21 mouse cellular contexts compared by ENCODE assay signal in the genomic region with DNA sequence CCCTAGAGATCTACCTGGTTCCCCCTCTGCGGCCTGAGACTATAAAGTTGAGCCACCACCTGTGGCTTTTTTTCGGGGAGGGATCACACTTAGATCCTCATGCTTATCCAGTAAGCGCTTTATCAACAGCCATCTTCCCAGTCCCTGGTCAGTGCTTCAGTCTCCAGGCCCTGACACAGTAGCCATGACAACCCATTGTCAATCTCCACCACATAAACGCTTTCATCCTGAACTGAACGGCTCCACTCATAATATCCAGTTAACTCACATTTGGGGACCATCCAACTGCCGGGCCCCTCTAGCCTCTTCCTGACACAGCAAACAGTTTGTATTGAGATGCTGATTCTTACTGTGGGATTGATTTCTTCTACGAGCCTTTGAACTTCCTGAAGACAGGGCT.
A peak's percentile ranks its signal among the peaks of the same experiment; 100 is the strongest.
DNase-seq lines count a peak whose midpoint lies in the region; ATAC-seq and TF ChIP-seq lines count a peak whose summit lies in the region.
"Had no signal": no experiment of that assay in that cellular context is flagged by ENCODE, and none has a peak within 500 bp of the region (broad histone marks: within the 10 kb centered on the region; RNA-seq: fewer than 3 reads in every experiment).

No protein-coding gene starts in this region.

- peaks cover 20% of the 10 kb centered on the region for H3K4me1 ChIP-seq in forebrain, embryonic 15.5 days
- peaks cover 35% of the 10 kb centered on the region for H3K4me1 ChIP-seq in forebrain, embryonic 13.5 days
- peaks cover 24% of the 10 kb centered on the region for H3K4me1 ChIP-seq in hindbrain, embryonic 16.5 days (ENCODE audit: control insufficient read depth, insufficient read depth, low read depth, low read length)
- peaks cover 32% of the 10 kb centered on the region for H3K4me1 ChIP-seq in midbrain, embryonic 15.5 days
- H3K4me1 ChIP-seq in intestine, postnatal 0 days (replicated peaks; ENCODE audit: control insufficient read depth, insufficient read depth, low read length), result no peaks in the 10 kb centered on the region

- H3K36me3 ChIP-seq in forebrain, embryonic 15.5 days, result no peaks in the 10 kb centered on the region
- H3K36me3 ChIP-seq in forebrain, embryonic 13.5 days (ENCODE audit: poor library complexity, severe bottlenecking), result no peaks in the 10 kb centered on the region
- H3K36me3 ChIP-seq in hindbrain, embryonic 16.5 days (ENCODE audit: control insufficient read depth, insufficient read depth, low read length), result no peaks in the 10 kb centered on the region
- H3K36me3 ChIP-seq in midbrain, embryonic 15.5 days (replicated peaks), result no peaks in the 10 kb centered on the region
- H3K36me3 ChIP-seq in intestine, postnatal 0 days (ENCODE audit: control insufficient read depth, insufficient read depth), result no peaks in the 10 kb centered on the region
- H3K36me3 ChIP-seq: heart, embryonic 13.5 days; limb, embryonic 10.5 days had no signal

- 40% methylated on average over 7 of the region's 7 CpGs for WGBS in forebrain, embryonic 15.5 days
- 42% methylated on average over 7 of the region's 7 CpGs for WGBS in forebrain, embryonic 13.5 days
- 36% methylated on average over 7 of the region's 7 CpGs for WGBS in hindbrain, embryonic 16.5 days
- WGBS in midbrain, embryonic 15.5 days, result 22% methylated on average over 7 of the region's 7 CpGs
- WGBS in intestine, postnatal 0 days, result 65% methylated on average over 7 of the region's 7 CpGs

- H3K4me3 ChIP-seq in forebrain, embryonic 15.5 days, result no peak overlapping the region
- no peak overlapping the region for H3K4me3 ChIP-seq in forebrain, embryonic 13.5 days
- H3K4me3 ChIP-seq in hindbrain, embryonic 16.5 days (ENCODE audit: low read length), result no peak overlapping the region
- H3K4me3 ChIP-seq in midbrain, embryonic 15.5 days, result no peak overlapping the region
- H3K4me3 ChIP-seq in intestine, postnatal 0 days (ENCODE audit: low read depth, low read length), result no peak overlapping the region
- H3K4me3 ChIP-seq: heart, embryonic 13.5 days; limb, embryonic 10.5 days had no signal

- no peak overlapping the region for H3K4me2 ChIP-seq in forebrain, embryonic 15.5 days (replicated peaks)
- H3K4me2 ChIP-seq in forebrain, embryonic 13.5 days, result no peak overlapping the region
- no peak overlapping the region for H3K4me2 ChIP-seq in hindbrain, embryonic 16.5 days (ENCODE audit: low read length)
- no peak overlapping the region for H3K4me2 ChIP-seq in midbrain, embryonic 15.5 days
- H3K4me2 ChIP-seq in intestine, postnatal 0 days (replicated peaks; ENCODE audit: low read depth), result no peak overlapping the region
- H3K4me2 ChIP-seq: heart, embryonic 13.5 days had no signal

- no peaks in the 10 kb centered on the region for H3K27me3 ChIP-seq in forebrain, embryonic 15.5 days
- H3K27me3 ChIP-seq in forebrain, embryonic 13.5 days, result no peaks in the 10 kb centered on the region
- no peaks in the 10 kb centered on the region for H3K27me3 ChIP-seq in hindbrain, embryonic 16.5 days (replicated peaks; ENCODE audit: control insufficient read depth, insufficient read depth, low read length)
- no peaks in the 10 kb centered on the region for H3K27me3 ChIP-seq in midbrain, embryonic 15.5 days (replicated peaks)
- no peaks in the 10 kb centered on the region for H3K27me3 ChIP-seq in intestine, postnatal 0 days (replicated peaks; ENCODE audit: control insufficient read depth, insufficient read depth, low read length)
- H3K27me3 ChIP-seq: CH12.LX; heart, embryonic 13.5 days had no signal

- H3K27ac ChIP-seq in forebrain, embryonic 15.5 days (replicated peaks), result no peak overlapping the region
- no peak overlapping the region for H3K27ac ChIP-seq in forebrain, embryonic 13.5 days
- H3K27ac ChIP-seq in hindbrain, embryonic 16.5 days (ENCODE audit: low read depth, low read length), result no peak overlapping the region
- no peak overlapping the region for H3K27ac ChIP-seq in midbrain, embryonic 15.5 days
- H3K27ac ChIP-seq in intestine, postnatal 0 days (ENCODE audit: low read depth, low read length), result no peak overlapping the region
- H3K27ac ChIP-seq: heart, embryonic 13.5 days; limb, embryonic 10.5 days had no signal

- DNase-seq in embryo, embryonic 10.5 days (ENCODE audit: low spot score), result peak; percentile 36
- no peak for DNase-seq in cerebellum, postnatal 25 days
- no peak for DNase-seq in left cerebral cortex, adult 18-20 months (ENCODE audit: low spot score in 2 of 2)
- DNase-seq: adrenal gland, postnatal 36 days; cerebellum, adult 9-10 months; gastrocnemius, postnatal 10 days; heart, adult 18-20 months; heart, postnatal 36 days; kidney, adult 9 months; kidney, postnatal 36 days; liver, postnatal 0 days; lung, postnatal 10 days; right cerebral cortex, postnatal 4 days had no signal

- no peak overlapping the region for H3K9ac ChIP-seq in forebrain, embryonic 15.5 days (replicated peaks)
- no peak overlapping the region for H3K9ac ChIP-seq in forebrain, embryonic 13.5 days
- no peak overlapping the region for H3K9ac ChIP-seq in hindbrain, embryonic 16.5 days (ENCODE audit: low read depth, low read length)
- H3K9ac ChIP-seq in midbrain, embryonic 15.5 days, result no peak overlapping the region
- no peak overlapping the region for H3K9ac ChIP-seq in intestine, postnatal 0 days (ENCODE audit: low read depth, low read length)
- H3K9ac ChIP-seq: heart, embryonic 13.5 days; liver, postnatal 0 days had no signal

- ATAC-seq in forebrain, embryonic 15.5 days (replicated peaks), result 0 out of 2 replicates have a peak, but pooled peaks have one; percentile 36
- ATAC-seq in forebrain, embryonic 13.5 days, result no peak
- peak; percentile 55 for ATAC-seq in hindbrain, embryonic 16.5 days
- peak; percentile 55; the same call in 1 of the 2 replicates for ATAC-seq in midbrain, embryonic 15.5 days (replicated peaks)
- no peak for ATAC-seq in intestine, postnatal 0 days
- ATAC-seq: liver, postnatal 0 days had no signal

- no peak for TF ChIP-seq CTCF in intestine, postnatal 0 days (IDR thresholded peaks at IDR 0.05; ENCODE audit: low read depth)

- no peaks in the 10 kb centered on the region for H3K9me3 ChIP-seq in forebrain, embryonic 15.5 days
- no peaks in the 10 kb centered on the region for H3K9me3 ChIP-seq in forebrain, embryonic 13.5 days (replicated peaks)
- H3K9me3 ChIP-seq in hindbrain, embryonic 16.5 days (ENCODE audit: control insufficient read depth, low read length), result no peaks in the 10 kb centered on the region
- no peaks in the 10 kb centered on the region for H3K9me3 ChIP-seq in midbrain, embryonic 15.5 days
- no peaks in the 10 kb centered on the region for H3K9me3 ChIP-seq in intestine, postnatal 0 days (ENCODE audit: control insufficient read depth)
- H3K9me3 ChIP-seq: heart, embryonic 13.5 days; limb, embryonic 10.5 days had no signal

Comparison
In these comparisons a context has a peak if more than half of its experiments do, and no peak if none do; other contexts are left out.
1. ATAC-seq: peak in forebrain, embryonic 15.5 days (single experiment), hindbrain, embryonic 16.5 days (single experiment) and midbrain, embryonic 15.5 days (single experiment); none in forebrain, embryonic 13.5 days (single experiment) and intestine, postnatal 0 days (single experiment).